Mouse (Mus musculus) kidney, adult 2 months (tissue): ENCODE results near the gene Wdtc1.

Experiments used
- CTCF ChIP-seq: fragments of 200-500 bp; conservative IDR thresholded peaks from 2 replicates; pipeline ENCODE4 v1.5.1; 2011; ENCODE audit warnings: low read depth, mild to moderate bottlenecking, control low read depth, low read length, moderate library complexity, mixed read lengths; ENCODE audit not compliant: insufficient read depth, insufficient read length
- POLR2A ChIP-seq: fragments of 200-500 bp; IDR thresholded peaks from one replicate; pipeline ENCODE4 v1.6.1; 2011; ENCODE audit warnings: low read depth, low read length, control low read depth

GRCm38 (mm10) chr4:133247806-133248449 lies 105.4 kb downstream of the Wdtc1 start:
- no peak for TF ChIP-seq POLR2A
- no peak for TF ChIP-seq CTCF
